Mouse (Mus musculus) yolk sac, embryonic 10.5 days (tissue): ENCODE results near the gene Ppp1r13l.

Source experiments
- DNase-seq: peaks from one replicate; pipeline ENCODE4 v3.0.0-alpha.2; 2017; ENCODE audit warnings: low spot score

The Ppp1r13l gene

DNA sequence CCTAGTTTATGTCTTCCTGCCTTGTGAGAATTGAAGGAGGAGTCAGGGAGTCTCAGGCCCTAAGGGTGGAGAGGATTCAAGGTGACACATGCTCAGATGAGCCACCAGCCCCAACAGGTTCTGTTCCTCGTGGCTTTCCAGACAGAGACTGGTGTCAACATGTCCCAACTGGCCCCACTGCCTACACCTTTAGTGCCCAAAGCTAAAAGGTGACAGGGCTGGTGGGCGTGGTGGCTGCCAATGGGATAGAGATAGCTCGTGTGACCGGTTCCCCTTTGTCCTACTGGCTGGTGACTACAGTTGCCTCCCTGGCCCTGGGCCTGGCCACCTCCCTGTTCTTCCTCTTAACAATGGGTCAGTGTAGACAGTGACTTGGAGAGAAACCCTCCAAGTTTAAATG lies 5.8 kb downstream of the Ppp1r13l start:
- no peak for DNase-seq

DNA sequence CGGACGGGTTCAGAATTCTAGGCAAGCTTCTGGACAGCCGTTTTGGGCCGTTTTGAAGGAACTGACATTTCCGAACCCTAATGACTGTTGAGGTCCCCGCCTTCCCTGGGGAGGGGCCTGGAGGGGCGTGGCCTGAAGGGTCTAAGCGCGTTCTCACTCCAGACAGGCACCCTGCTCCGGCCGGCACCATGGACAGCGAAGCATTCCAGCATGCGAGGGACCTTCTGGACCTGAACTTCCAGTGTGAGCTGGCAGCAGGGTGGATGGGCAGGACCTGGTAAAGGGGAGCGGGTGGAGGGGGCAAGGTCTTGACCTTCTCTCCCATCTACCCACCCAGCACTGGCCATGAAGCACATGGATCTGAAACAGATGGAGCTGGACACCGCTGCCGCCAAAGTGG lies 8.8 kb downstream of the Ppp1r13l start:
- peak; percentile 45 for DNase-seq

- DNase-seq: no peak
These were observed 10.4 kb downstream of the Ppp1r13l start for GRCm38 (mm10) chr7:19369823-19370425.

- DNase-seq: no peak
These were observed 13.8 kb downstream of the Ppp1r13l start for GRCm38 (mm10) chr7:19373367-19373766.

DNA sequence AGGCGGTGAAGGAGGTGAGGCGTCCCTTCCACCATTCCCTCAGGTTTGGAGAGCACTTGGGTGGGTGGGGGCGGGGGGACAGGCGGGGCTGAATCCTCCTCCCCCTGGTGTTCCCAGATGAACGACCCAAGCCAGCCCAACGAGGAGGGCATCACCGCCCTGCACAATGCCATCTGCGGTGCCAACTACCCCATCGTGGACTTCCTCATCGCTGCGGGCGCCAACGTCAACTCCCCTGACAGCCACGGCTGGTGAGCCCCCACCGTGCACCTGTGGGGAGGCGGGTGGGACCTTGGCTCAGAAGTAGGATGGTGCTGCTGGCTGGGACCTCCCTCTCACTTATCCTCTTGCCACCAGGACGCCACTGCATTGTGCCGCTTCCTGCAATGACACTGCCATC lies 15.8 kb downstream of the Ppp1r13l start:
- DNase-seq: no peak

GRCm38 (mm10) chr7:19376019-19376418 lies 16.5 kb downstream of the Ppp1r13l start:
- no peak for DNase-seq

- no peak for DNase-seq
These were observed 18.5 kb downstream of the Ppp1r13l start for GRCm38 (mm10) chr7:19378049-19378448.

DNA sequence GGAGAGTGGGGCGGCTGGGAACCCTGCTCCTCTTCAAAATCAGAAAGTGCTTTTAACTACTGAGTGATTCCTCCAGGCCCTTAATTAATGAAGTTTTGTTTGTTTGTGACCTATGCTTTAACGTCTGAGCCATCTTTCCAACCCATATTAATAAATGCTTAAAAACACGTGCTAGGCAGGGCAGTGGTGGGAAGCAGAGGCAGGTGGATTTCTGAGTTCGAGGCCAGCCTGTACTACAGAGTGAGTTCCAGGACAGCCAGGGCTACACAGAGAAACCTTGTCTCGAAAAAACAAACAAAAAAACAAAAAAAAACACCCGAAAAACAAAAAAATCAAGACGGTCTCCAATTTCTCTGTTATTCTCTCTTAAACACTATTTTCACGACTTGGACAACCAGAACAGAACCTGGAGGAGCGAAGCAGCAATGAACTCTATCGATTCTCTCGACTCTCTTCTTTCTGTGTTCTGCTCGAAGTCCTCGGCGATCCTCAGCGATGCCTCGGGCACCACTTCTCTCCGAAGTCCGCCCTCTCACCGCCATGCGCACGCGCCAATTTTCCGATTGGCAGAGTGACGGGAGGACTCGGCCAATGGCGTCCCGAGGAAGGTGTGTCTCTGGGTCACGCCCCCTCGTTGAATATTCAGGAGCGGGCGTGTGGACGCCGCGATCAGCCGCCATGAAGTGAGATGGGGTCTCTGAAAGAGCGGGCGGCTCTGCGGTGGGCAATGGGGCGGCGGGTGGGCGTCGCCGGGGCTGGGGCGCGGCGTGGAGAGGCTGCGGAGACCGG lies 22.0 kb downstream of the Ppp1r13l start, which contains the start of gene Ercc2:
TSS of gene Ercc2 (plus strand) at position 634 of the 789 bp plus-strand sequence.
- DNase-seq: peak; percentile 98

GRCm38 (mm10) chr7:19382166-19382541 lies 22.6 kb downstream of the Ppp1r13l start:
- no peak for DNase-seq

- DNase-seq: no peak
These were observed 24.2 kb downstream of the Ppp1r13l start for GRCm38 (mm10) chr7:19383708-19384107.

- DNase-seq: no peak
These were observed 29.3 kb downstream of the Ppp1r13l start for GRCm38 (mm10) chr7:19388699-19389413.

DNA sequence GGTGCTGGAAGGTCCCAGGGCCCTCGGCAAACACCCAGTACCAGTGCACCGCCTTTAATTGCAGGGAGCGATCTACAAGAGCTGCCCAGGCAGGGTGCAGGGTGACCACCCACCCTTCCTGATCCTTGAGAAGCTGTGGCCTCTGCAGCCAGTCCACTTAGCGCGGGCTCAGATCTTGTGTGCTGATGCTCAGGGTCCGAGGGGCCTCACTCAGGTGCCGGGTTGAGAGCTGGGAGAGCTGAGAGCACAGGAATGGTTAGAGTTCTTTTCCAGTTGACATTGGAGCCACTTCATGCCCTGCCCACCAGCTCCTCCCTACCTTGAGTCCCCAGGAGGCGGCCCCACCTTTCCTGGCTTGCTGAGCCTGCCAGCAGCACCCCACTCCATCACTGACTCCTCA lies 34.9 kb downstream of the Ppp1r13l start:
- DNase-seq: no peak

DNA sequence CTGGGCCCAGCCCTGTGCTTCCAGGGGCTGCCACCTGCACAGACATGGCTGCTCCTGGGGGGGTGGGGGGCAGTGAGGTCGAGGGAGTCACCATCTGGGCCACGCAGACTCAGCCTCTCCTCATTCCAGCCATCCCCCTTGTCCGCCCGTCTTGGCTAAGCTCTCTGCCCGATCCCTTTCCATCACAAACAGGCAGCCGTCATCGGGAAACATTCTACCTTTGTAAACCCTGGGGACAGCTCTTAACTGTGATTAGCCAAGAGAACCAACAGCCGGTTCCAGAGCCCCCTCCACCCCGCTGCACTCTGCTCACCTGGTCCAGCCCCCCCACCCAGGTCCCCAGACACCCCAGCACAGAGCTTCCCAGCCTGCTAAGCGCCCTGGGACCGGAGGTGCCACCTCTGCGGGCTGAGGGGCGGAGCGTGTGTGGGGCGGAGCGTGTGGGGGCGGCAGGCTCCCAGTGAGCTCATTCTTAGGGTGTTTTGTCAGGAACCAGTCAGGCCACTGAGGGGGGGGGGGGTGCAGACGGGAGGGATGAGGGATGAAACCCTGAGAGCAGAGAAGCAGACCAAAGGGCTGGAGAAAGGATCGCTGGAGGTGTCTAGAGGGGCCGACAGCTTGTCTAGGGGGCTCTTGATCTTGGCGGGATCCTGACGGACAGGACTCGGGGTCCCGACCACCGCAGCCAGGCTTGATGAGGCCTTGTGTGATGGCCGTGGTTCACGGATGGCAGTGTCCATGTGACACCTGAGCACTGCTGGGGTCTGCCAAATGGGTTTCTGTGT lies 40.1 kb downstream of the Ppp1r13l start:
- peak; percentile 17 for DNase-seq

GRCm38 (mm10) chr7:19400946-19401345 lies 41.4 kb downstream of the Ppp1r13l start:
- no peak for DNase-seq

DNA sequence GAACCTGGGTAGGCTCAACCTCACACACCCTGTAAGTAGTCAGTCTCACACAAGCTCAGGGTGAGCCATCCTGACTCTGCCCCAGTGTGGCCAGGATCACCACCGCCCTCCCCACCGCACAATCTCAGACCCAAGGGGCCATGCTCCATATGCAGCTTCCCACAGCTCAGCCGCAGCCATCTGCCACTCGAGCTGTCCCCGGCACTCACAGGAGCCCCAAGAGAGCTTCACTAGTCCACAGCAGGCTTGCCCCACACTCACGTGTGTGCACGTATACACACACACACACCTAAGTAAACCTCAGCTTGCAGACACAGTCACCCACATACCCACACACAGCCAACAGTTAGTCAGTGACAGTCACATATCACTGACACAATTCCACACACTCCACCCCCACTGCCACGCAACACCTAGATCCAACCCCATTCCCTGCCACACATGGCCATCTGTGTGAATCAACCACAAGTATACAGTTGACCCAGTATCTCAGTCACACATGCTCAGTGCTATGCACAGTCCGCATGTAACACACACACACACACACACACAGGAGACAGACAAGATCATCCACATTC lies 43.1 kb downstream of the Ppp1r13l start:
- no peak for DNase-seq

DNA sequence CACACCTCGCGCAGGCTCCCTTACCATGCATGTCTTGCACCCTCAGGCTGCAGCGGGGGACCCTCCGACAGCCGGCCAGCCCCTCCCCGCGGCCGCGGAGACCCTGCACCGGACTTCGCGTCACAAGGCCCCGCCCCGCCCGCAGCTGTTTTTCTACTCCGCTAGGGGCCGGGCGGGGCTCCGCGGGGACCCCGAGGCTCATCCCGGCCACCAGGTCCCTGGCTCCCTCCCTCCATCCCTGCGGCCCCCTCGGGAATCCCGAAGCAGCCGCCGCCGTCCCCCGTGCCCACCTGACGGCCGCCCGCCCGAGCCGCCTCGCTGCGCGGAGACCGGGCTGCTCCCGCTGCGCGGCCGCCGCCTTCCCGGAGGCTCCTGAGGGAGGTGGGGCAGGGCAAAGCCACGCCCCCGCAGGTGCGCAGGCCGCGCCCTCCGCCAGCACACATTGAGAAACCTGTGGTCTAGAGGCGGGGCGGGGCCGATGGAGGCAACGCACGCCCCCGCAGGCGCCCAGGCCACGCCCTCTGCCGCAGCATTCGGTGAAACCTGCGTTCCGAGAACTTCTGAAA lies 44.3 kb downstream of the Ppp1r13l start, which contains the start of gene Klc3:
TSS of gene Klc3 (minus strand) at position 374 of the 566 bp plus-strand sequence.
- DNase-seq: peak; percentile 87

- DNase-seq: no peak
These were observed 44.9 kb downstream of the Ppp1r13l start, which contains the start of gene Ckm for GRCm38 (mm10) chr7:19404476-19404875. TSS of gene Ckm (plus strand) at chr7:19404776.

- peak; percentile 74 for DNase-seq
These were observed 45.9 kb downstream of the Ppp1r13l start for GRCm38 (mm10) chr7:19405417-19405816.

DNA sequence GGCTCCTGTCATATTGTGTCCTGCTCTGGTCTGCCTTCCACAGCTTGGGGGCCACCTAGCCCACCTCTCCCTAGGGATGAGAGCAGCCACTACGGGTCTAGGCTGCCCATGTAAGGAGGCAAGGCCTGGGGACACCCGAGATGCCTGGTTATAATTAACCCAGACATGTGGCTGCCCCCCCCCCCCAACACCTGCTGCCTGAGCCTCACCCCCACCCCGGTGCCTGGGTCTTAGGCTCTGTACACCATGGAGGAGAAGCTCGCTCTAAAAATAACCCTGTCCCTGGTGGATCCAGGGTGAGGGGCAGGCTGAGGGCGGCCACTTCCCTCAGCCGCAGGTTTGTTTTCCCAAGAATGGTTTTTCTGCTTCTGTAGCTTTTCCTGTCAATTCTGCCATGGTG lies 50.2 kb downstream of the Ppp1r13l start:
- DNase-seq: no peak

- no peak for DNase-seq
These were observed 51.3 kb downstream of the Ppp1r13l start for GRCm38 (mm10) chr7:19410766-19411344.

DNA sequence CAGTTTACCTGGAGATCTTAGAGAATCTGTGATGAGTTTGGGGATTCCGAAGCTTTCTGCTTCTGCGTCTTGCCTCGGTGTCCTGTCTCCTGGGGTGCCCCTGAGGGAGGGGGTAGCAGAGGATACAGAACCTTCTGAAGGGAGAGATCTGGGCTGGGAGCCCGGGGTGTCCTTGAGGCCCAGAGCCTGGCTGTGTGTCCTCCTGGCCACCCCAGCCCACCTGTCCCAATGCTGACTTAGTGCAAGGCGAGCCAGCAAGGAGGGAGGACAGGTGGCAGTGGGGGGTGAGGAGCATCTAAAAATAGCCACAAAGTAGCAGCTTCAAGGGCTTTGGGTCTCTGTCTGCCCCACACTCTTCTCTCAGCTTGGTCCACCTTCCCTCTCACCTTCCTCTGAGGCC lies 52.2 kb downstream of the Ppp1r13l start:
- DNase-seq: no peak
